Mouse (Mus musculus) cerebellum, adult 2 months (tissue): ENCODE measurements around the gene Naa25. TPM values are rescaled to one million over a fixed set of nuclear protein-coding genes. Genes with fewer than 3 reads are reported as not detected.

Source experiments
- DNase-seq, 2 experiments: peaks; one replicate each; pipeline ENCODE4 v3.0.0; 2021
- H3K27ac ChIP-seq: fragments of 200-500 bp; 2 replicates; pipeline ENCODE4 v1.5.1; 2012; ENCODE audit warnings: low read length, control low read depth, inconsistent platforms; ENCODE audit not compliant: insufficient read depth
- H3K27me3 ChIP-seq: fragments of 200-500 bp; 2 replicates; pipeline ENCODE4 v1.6.1; 2012; ENCODE audit warnings: inconsistent platforms, mild to moderate bottlenecking, low read length, moderate library complexity; ENCODE audit not compliant: control insufficient read depth, insufficient read depth
- H3K4me1 ChIP-seq: fragments of 200-500 bp; 2 replicates; pipeline ENCODE4 v1.6.1; 2011; ENCODE audit warnings: low read length; ENCODE audit not compliant: control insufficient read depth, insufficient read depth
- H3K4me3 ChIP-seq: fragments of 200-500 bp; replicated peaks from 2 replicates; pipeline ENCODE3; 2011; ENCODE audit warnings: mild to moderate bottlenecking, low read depth, low read length, control low read depth; ENCODE audit not compliant: insufficient read depth
- CTCF ChIP-seq: fragments of 200-500 bp; IDR thresholded peaks from 2 replicates; pipeline ENCODE4 v1.5.1; 2011; ENCODE audit warnings: low read depth, mild to moderate bottlenecking, control low read depth, low read length, moderate library complexity, borderline replicate concordance; ENCODE audit not compliant: insufficient read depth
- POLR2A ChIP-seq: fragments of 200-500 bp; IDR thresholded peaks from 2 replicates; pipeline ENCODE4 v1.6.1; 2011; ENCODE audit warnings: low read length, control low read depth, borderline replicate concordance; ENCODE audit not compliant: insufficient read depth
- WGBS: fragments of 180-500 bp; shearing (Covaris S2); methylation state at CpG from one replicate; pipeline ENCODE4 v1.1.7; 2018; 5-methylcytosine and 5-hydroxymethylcytosine counted together
- polyA plus RNA-seq: library from polyadenylated mRNA; depleted of rRNA; stranded (reverse); fragments of >200 nt; gene quantifications from 2 replicates; pipeline ENCODE4 v1.2.3, GENCODE M21; 2012; rRNA removed

Naa25 gene
- polyA plus RNA-seq, 1 experiment = 19.6 TPM

DNA sequence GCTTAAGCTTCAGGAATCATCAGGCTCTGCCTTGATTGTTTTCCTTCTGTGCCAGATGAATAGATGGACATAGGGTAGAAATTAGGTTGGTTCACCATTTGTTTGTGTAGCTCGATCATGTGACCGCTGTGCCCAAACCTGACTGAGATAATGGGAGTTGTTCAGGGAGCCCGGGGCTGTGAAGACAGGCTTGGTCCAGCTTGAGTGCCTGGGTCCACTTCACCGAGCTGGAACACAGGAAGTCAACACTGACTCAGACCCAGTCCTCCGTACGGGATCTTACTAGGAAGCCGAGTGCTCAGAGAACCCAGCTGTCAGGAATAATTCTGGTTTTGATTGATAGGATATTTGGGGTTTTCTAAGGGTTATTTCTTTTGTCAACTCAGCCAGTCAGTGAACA is 76.9 kb downstream of the Naa25 start:
- H3K27me3 ChIP-seq = no peaks in the 10 kb centered on the region
- TF ChIP-seq CTCF (no peak), POLR2A (no peak)
- no peaks in the 10 kb centered on the region for H3K4me1 ChIP-seq
- 84% methylated on average over 7 of the region's 7 CpGs for WGBS
- H3K27ac ChIP-seq = no peak overlapping the region
- no peak overlapping the region for H3K4me3 ChIP-seq
- DNase-seq = no peak

GRCm38 (mm10) chr5:121476040-121476439 is 78.3 kb downstream of the Naa25 start:
- no peak overlapping the region for H3K27ac ChIP-seq
- no peaks in the 10 kb centered on the region for H3K4me1 ChIP-seq
- DNase-seq = no peak
- H3K4me3 ChIP-seq = no peak overlapping the region
- no peak for TF ChIP-seq CTCF
- no peak for TF ChIP-seq POLR2A
- WGBS = 86% methylated on average over 1 of the region's 1 CpGs
- H3K27me3 ChIP-seq = no peaks in the 10 kb centered on the region

DNA sequence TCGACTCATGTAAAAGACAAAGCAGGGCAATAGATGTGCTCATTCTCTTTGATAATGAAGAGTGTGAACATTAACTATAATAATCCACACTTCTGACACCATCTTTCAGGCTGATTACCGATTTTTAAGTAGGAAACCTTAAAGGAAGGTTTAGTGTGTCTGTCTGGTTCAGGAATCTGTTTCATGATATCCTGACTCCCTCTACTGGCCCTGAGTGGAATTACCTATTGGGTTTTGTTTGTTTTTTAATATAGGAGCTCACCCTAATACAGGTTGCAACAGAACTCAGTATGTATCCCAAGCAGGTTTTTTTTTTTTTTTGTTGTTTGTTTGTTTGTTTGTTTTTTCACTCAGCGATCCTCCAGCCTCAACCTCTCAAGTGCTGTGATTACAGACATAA is 79.9 kb downstream of the Naa25 start:
- no peak overlapping the region for H3K4me3 ChIP-seq
- DNase-seq = peak in 1 of 2 experiments; percentile 47
- H3K27me3 ChIP-seq = no peaks in the 10 kb centered on the region
- TF ChIP-seq POLR2A = no peak
- TF ChIP-seq CTCF = peak; percentile 32; the same call in 1 of the 2 replicates
- H3K4me1 ChIP-seq = no peaks in the 10 kb centered on the region
- WGBS = 31% methylated on average over 3 of the region's 3 CpGs
- no peak overlapping the region for H3K27ac ChIP-seq

DNA sequence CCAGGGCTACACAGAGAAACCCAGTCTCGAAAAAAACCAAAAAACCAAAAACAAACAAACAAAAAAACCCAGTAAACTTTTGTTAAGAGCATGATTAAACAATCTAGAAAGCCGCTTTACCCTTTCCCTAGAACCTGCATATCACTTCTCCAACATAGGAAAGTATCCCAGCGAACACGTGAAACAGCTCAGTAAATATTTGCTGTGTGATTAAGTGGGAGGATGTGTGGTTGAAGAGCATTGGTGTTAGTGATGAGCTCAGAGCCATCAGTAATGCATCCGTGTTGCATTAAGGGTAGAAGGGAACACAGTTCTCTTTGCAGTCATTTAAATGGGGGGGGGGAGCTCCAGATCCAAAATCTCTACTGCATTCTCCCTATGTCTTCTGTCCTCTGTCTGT is 87.1 kb downstream of the Naa25 start:
- 81% methylated on average over 5 of the region's 5 CpGs for WGBS
- H3K4me1 ChIP-seq = no peaks in the 10 kb centered on the region

DNA sequence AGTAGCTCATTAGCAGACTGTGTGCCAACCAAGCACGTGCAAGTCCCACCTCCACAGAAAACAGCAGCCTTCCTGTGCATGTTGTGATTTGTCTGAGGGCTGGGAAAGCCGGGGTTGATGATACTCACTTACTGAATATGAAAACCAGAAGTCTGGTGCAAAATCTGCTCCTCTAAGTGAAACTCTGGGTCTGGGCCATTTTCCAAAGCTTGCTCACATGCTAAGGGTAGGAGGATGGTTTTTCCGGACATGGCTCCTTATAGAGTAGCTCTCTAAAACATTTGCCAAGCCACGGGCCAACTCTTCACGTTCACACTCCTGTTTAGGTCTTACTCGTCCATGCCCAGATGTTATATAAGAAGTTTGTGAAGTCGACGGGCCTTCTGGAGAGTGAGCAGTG is 95.6 kb downstream of the Naa25 start:
- Histone ChIP-seq H3K27ac (no peak overlapping the region), H3K4me3 (no peak overlapping the region), H3K27me3 (no peaks in the 10 kb centered on the region), H3K4me1 (no peaks in the 10 kb centered on the region)
- TF ChIP-seq POLR2A = no peak
- TF ChIP-seq CTCF = no peak
- no peak for DNase-seq
- 72% methylated on average over 8 of the region's 8 CpGs for WGBS

More for the DNA sequence above, 87.1 kb downstream of the Naa25 start:
- TF ChIP-seq POLR2A (no peak), CTCF (no peak)
- H3K27me3 ChIP-seq = no peaks in the 10 kb centered on the region
- no peak overlapping the region for H3K27ac ChIP-seq
- H3K4me3 ChIP-seq = no peak overlapping the region
- no peak for DNase-seq

Other genes starting within 250 kb of the Naa25 start
- 89.0 and 91.8 TPM in 2 replicates for gene Ptpn11, start 206.5 kb upstream of the Naa25 start, polyA plus RNA-seq
- gene Rpl6, start 193.5 kb upstream of the Naa25 start, polyA plus RNA-seq = 363 and 400 TPM in 2 replicates
- 81.2 and 86.4 TPM in 2 replicates for gene Hectd4, start 177.7 kb upstream of the Naa25 start, polyA plus RNA-seq
- 109 and 120 TPM in 2 replicates for gene Trafd1, start 12.3 kb upstream of the Naa25 start, polyA plus RNA-seq
- 2.8 and 3.7 TPM in 2 replicates for gene Tmem116, start 54.0 kb downstream of the Naa25 start, polyA plus RNA-seq
- 145 TPM in 2 replicates for gene Erp29, start 54.6 kb downstream of the Naa25 start, polyA plus RNA-seq
- not detected in 2 replicates for gene Adam1b, start 105.5 kb downstream of the Naa25 start, polyA plus RNA-seq
- 30.6 and 31.5 TPM in 2 replicates for gene Adam1a, start 147.5 kb downstream of the Naa25 start, polyA plus RNA-seq
- gene Gm42878, start 147.5 kb downstream of the Naa25 start, polyA plus RNA-seq = 0.21 TPM in 2 replicates
- 88.2 and 94.9 TPM in 2 replicates for gene Mapkapk5, start 148.0 kb downstream of the Naa25 start, polyA plus RNA-seq
- 174 and 192 TPM in 2 replicates for gene Aldh2, start 195.9 kb downstream of the Naa25 start, polyA plus RNA-seq
- gene Acad12, start 221.0 kb downstream of the Naa25 start, polyA plus RNA-seq = 3.8 and 5.3 TPM in 2 replicates